Mouse (Mus musculus): ENCODE measurements at regions not wholly inside any gene's neighbourhood (a gene's known extent, or its start where the extent isn't known, plus 50 kb on each side); places are given as distances from the start of the nearest gene placed in this dataset.

DNA sequence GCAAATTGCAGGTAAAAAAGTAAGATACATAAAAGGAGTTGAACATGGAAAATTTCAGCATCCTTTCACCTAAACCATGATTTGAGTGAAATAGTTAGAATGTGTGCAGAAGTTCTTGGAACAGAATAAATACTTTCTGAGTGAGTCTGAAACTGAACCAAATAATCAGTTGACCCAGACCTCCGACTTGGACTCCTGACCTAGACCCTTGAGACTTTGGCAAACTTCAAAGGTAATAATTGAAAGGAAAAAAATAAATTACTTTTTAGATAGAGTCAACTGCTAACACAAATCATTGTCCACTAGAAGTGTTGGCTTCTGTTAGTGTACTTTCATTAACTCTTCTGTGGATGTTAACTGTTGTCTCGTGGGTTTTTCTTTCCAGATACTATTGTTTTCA lies 460.6 kb upstream of the Htr2a start:
- no peak for TF ChIP-seq CTCF (IDR thresholded peaks at IDR 0.05; ENCODE audit: low read depth)
- no peak for TF ChIP-seq EP300 (IDR thresholded peaks at IDR 0.05; ENCODE audit: low read depth)
